Mouse (Mus musculus): ENCODE measurements at regions not wholly inside any gene's neighbourhood (a gene's known extent, or its start where the extent isn't known, plus 50 kb on each side); places are given as distances from the start of the nearest gene placed in this dataset.
"Not testable (repeated sequence)": the region's sequence is repeated elsewhere in the genome, so short reads cannot be mapped to it uniquely, and the experiment has no call there.

- no peaks in the 10 kb centered on the region for H3K4me1 ChIP-seq (replicated peaks)
- 83% methylated on average over 2 of the region's 2 CpGs for WGBS
- peaks cover 8% of the 10 kb centered on the region for H3K9me3 ChIP-seq
- H3K4me2 ChIP-seq (replicated peaks): no peak overlapping the region
- H3K36me3 ChIP-seq: no peaks in the 10 kb centered on the region
- no peak overlapping the region for H3K9ac ChIP-seq
- H3K27me3 ChIP-seq (replicated peaks): no peaks in the 10 kb centered on the region
- no peak overlapping the region for H3K4me3 ChIP-seq (replicated peaks)
- no peak for ATAC-seq
- no peak overlapping the region for H3K27ac ChIP-seq
Measured at GRCm38 (mm10) chr17:3006662-3007061, 108.1 kb upstream of the Scaf8 start.

- WGBS: 56% methylated on average over 2 of the region's 2 CpGs
- ATAC-seq: no peak
Measured at GRCm38 (mm10) chr17:3007234-3007633, 107.5 kb upstream of the Scaf8 start.

GRCm38 (mm10) chr17:3009939-3010338 is 104.8 kb upstream of the Scaf8 start:
- Histone ChIP-seq H3K27me3 (replicated peaks) (no peaks in the 10 kb centered on the region), H3K36me3 (no peaks in the 10 kb centered on the region), H3K4me3 (replicated peaks) (no peak overlapping the region), H3K9ac (no peak overlapping the region), H3K4me1 (replicated peaks) (no peaks in the 10 kb centered on the region), H3K9me3 (peaks cover 7% of the 10 kb centered on the region), H3K27ac (no peak overlapping the region), H3K4me2 (replicated peaks) (no peak overlapping the region)
- 43% methylated on average over 2 of the region's 2 CpGs for WGBS
- ATAC-seq: no peak

More at GRCm38 (mm10) chr17:3007234-3007633, 107.5 kb upstream of the Scaf8 start:
- Histone ChIP-seq H3K4me1 (replicated peaks) (no peaks in the 10 kb centered on the region), H3K36me3 (no peaks in the 10 kb centered on the region), H3K4me2 (replicated peaks) (no peak overlapping the region), H3K4me3 (replicated peaks) (no peak overlapping the region), H3K9ac (no peak overlapping the region), H3K9me3 (peaks cover 11% of the 10 kb centered on the region), H3K27me3 (replicated peaks) (no peaks in the 10 kb centered on the region), H3K27ac (no peak overlapping the region)

DNA sequence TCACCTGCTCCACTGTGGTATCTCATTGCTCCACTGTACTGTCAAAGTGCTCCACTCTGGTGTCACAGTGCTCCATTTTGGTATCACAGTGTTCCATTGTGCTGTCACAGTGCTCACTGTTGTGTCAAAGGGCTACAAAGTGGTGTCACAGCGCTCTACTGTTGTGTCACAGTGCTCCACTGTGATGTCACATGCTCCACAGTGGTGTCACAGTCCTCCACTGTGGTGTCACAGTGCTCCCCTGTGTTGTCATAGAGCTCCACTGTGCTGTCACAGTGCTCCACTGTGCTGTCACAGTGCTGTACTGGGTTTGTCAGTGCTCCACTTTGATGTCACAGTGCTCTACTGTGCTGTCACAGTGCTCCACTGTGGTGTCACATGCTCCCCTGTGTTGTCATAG is 102.7 kb upstream of the Scaf8 start:
- no peak overlapping the region for H3K4me2 ChIP-seq (replicated peaks)
- H3K9ac ChIP-seq: no peak overlapping the region
- H3K27me3 ChIP-seq (replicated peaks): no peaks in the 10 kb centered on the region
- no peaks in the 10 kb centered on the region for H3K36me3 ChIP-seq
- H3K4me1 ChIP-seq (replicated peaks): no peaks in the 10 kb centered on the region
- WGBS: 26% methylated on average over 1 of the region's 1 CpGs
- no peak overlapping the region for H3K4me3 ChIP-seq (replicated peaks)
- no peak for ATAC-seq
- H3K9me3 ChIP-seq: peaks cover 7% of the 10 kb centered on the region
- no peak overlapping the region for H3K27ac ChIP-seq

GRCm38 (mm10) chr17:3019631-3020391 is 95.0 kb upstream of the Scaf8 start:
- no peaks in the 10 kb centered on the region for H3K36me3 ChIP-seq
- WGBS: 88% methylated on average over 2 of the region's 2 CpGs
- H3K4me1 ChIP-seq (replicated peaks): no peaks in the 10 kb centered on the region
- no peak overlapping the region for H3K9ac ChIP-seq
- no peaks in the 10 kb centered on the region for H3K27me3 ChIP-seq (replicated peaks)
- H3K4me2 ChIP-seq (replicated peaks): no peak overlapping the region
- peak; percentile 51; the same call in 1 of the 2 replicates for ATAC-seq
- H3K9me3 ChIP-seq: 0 out of 2 replicates have a peak, but pooled peaks cover 3% of the 10 kb centered on the region
- H3K27ac ChIP-seq: no peak overlapping the region
- H3K4me3 ChIP-seq (replicated peaks): no peak overlapping the region

GRCm38 (mm10) chr17:3020406-3020805 is 94.4 kb upstream of the Scaf8 start:
- H3K27me3 ChIP-seq (replicated peaks): no peaks in the 10 kb centered on the region
- ATAC-seq: peak; percentile 75; the same call in 1 of the 2 replicates
- 80% methylated on average over 1 of the region's 1 CpGs for WGBS
- no peak overlapping the region for H3K27ac ChIP-seq
- no peak overlapping the region for H3K9ac ChIP-seq
- 0 out of 2 replicates have a peak, but pooled peaks cover 3% of the 10 kb centered on the region for H3K9me3 ChIP-seq
- H3K4me2 ChIP-seq (replicated peaks): no peak overlapping the region
- H3K4me3 ChIP-seq (replicated peaks): no peak overlapping the region
- H3K36me3 ChIP-seq: no peaks in the 10 kb centered on the region
- no peaks in the 10 kb centered on the region for H3K4me1 ChIP-seq (replicated peaks)

DNA sequence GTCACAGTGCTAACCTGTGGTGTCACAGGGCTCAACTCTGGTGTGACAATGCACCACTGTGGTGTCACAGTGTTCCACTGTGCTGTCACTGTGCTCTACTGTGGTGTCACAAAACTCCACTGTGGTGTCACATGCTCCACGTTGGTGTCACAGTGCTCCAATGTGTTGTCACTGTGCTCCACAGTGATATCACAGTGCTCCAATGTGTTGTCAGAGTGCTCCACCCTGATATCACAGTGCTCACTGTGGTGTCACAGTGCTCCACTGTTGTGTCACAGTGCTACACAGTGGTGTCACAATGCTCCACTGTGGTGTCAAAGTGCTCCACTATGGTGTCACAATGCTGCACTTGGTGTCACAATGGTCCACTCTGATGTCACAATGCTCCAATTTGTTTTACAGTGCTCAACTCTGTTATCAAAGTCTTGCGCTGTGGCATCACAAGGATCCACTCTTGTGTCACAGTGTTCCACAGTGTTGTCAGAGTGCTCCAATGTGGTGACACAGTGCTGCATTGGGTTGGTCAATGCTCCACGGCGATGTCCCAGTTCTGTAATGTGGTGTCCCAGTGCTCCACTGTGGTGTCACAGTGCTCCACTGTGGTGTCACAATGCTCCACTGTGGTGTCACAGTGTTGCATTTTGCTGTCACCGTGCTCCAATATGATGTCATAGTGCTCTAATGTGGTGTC is 92.4 kb upstream of the Scaf8 start:
- H3K4me2 ChIP-seq (replicated peaks): no peak overlapping the region
- H3K27ac ChIP-seq: no peak overlapping the region
- WGBS: 81% methylated on average over 5 of the region's 5 CpGs
- no peaks in the 10 kb centered on the region for H3K27me3 ChIP-seq (replicated peaks)
- H3K9me3 ChIP-seq: 0 out of 2 replicates have a peak, but pooled peaks cover 3% of the 10 kb centered on the region
- no peak overlapping the region for H3K9ac ChIP-seq
- H3K4me1 ChIP-seq (replicated peaks): no peaks in the 10 kb centered on the region
- no peak for ATAC-seq
- no peaks in the 10 kb centered on the region for H3K36me3 ChIP-seq
- no peak overlapping the region for H3K4me3 ChIP-seq (replicated peaks)

- not testable (repeated sequence) for H3K36me3 ChIP-seq; H3K27ac ChIP-seq; H3K9me3 ChIP-seq; ATAC-seq; H3K9ac ChIP-seq; H3K4me1 ChIP-seq (replicated peaks); H3K4me2 ChIP-seq (replicated peaks); H3K27me3 ChIP-seq (replicated peaks); H3K4me3 ChIP-seq (replicated peaks)
- WGBS: 49% methylated on average over 3 of the region's 3 CpGs
Measured at GRCm38 (mm10) chr17:3022936-3023247, 91.9 kb upstream of the Scaf8 start.

DNA sequence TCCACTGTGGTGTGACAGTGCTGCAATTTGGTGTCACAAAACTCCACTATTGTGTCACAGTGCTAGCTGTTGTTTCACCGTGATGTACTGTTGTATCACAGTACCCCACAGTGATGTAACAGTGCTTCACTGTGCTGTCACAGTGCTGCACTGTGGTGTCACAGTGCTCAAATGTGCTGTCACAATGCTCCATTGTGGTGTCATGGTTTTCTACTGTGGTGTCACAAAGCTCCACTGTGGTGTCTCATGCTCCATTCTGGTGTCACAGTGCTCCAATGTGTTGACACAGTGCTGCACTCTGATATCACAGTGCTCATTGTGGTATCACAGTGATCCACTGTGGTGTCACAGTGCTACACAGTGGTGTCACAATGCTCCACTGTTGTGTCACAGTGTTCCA is 91.3 kb upstream of the Scaf8 start:
- no peak for ATAC-seq
- no peak overlapping the region for H3K4me2 ChIP-seq (replicated peaks)

DNA sequence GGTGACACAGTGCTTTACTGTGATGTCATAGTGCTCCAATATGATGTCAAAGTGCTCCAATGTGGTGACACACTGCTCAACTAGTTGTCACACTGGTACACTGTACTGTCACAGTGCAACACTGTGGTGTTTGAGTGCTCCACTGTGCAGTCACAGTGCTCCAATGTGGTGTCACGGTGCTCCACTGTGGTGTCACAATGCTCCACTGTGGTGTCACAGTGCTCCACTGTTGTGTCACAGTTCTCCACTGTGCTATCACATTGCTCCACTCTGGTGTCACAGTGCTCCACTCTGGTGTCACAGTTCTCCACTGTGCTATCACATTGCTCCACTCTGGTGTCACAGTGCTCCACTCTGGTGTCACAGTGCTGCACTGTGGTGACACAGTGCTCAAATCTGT is 87.9 kb upstream of the Scaf8 start:
- H3K9me3 ChIP-seq; H3K4me2 ChIP-seq (replicated peaks); H3K36me3 ChIP-seq; H3K27me3 ChIP-seq (replicated peaks); H3K27ac ChIP-seq; H3K4me3 ChIP-seq (replicated peaks); H3K9ac ChIP-seq; ATAC-seq; H3K4me1 ChIP-seq (replicated peaks): not testable (repeated sequence)
- 51% methylated on average over 1 of the region's 1 CpGs for WGBS

More for the DNA sequence above, 91.3 kb upstream of the Scaf8 start:
- Histone ChIP-seq H3K36me3 (no peaks in the 10 kb centered on the region), H3K27me3 (replicated peaks) (no peaks in the 10 kb centered on the region), H3K4me3 (replicated peaks) (no peak overlapping the region), H3K9ac (no peak overlapping the region), H3K27ac (no peak overlapping the region), H3K4me1 (replicated peaks) (no peaks in the 10 kb centered on the region), H3K9me3 (0 out of 2 replicates have a peak, but pooled peaks cover 3% of the 10 kb centered on the region)
- 100% methylated on average over 1 of the region's 1 CpGs for WGBS

DNA sequence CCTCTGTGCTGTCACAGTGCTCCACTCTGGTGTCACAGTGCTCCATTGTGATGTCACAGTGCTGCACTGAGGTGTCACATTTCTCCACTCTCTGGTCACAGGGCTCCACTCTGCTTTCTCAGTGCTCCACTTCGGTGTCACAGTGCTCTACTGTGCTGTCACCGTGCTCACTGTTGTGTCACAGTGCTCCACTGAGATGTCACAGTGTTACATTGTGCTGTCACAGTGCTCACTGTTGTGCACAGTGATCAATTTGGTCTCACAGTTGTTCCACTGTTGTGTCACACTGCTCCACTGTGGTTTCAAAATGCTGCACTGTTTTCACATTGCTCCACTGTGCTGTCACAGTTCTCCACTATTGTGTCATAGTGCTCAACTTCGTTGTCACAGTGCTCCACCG is 87.4 kb upstream of the Scaf8 start:
- Histone ChIP-seq H3K4me2 (replicated peaks) (no peak overlapping the region), H3K4me1 (replicated peaks) (no peaks in the 10 kb centered on the region), H3K9ac (no peak overlapping the region), H3K4me3 (replicated peaks) (no peak overlapping the region), H3K36me3 (no peaks in the 10 kb centered on the region), H3K27me3 (replicated peaks) (no peaks in the 10 kb centered on the region), H3K9me3 (0 out of 2 replicates have a peak, but pooled peaks cover 3% of the 10 kb centered on the region), H3K27ac (no peak overlapping the region)
- WGBS: 73% methylated on average over 4 of the region's 4 CpGs
- no peak for ATAC-seq

GRCm38 (mm10) chr17:3029750-3030149 is 85.0 kb upstream of the Scaf8 start:
- not testable (repeated sequence) for H3K4me3 ChIP-seq (replicated peaks); H3K27ac ChIP-seq; H3K4me1 ChIP-seq (replicated peaks); H3K9ac ChIP-seq; H3K4me2 ChIP-seq (replicated peaks); H3K9me3 ChIP-seq; H3K36me3 ChIP-seq; H3K27me3 ChIP-seq (replicated peaks)
- WGBS: 71% methylated on average over 2 of the region's 2 CpGs
- peak; percentile 71 for ATAC-seq

GRCm38 (mm10) chr17:3035099-3035498 is 79.7 kb upstream of the Scaf8 start:
- Histone ChIP-seq H3K27me3 (replicated peaks) (no peaks in the 10 kb centered on the region), H3K4me2 (replicated peaks) (no peak overlapping the region), H3K27ac (no peak overlapping the region), H3K9ac (no peak overlapping the region), H3K9me3 (no peaks in the 10 kb centered on the region), H3K36me3 (no peaks in the 10 kb centered on the region), H3K4me3 (replicated peaks) (no peak overlapping the region), H3K4me1 (replicated peaks) (no peaks in the 10 kb centered on the region)
- ATAC-seq: no peak
- WGBS: 63% methylated on average over 2 of the region's 2 CpGs

Measured in intestine, embryonic 15.5 days (tissue).